Mouse (Mus musculus) testis, postnatal 10 days (tissue): ENCODE results near the gene 0610010K14Rik.

Experiments used
- DNase-seq: peaks from one replicate; pipeline ENCODE4 v3.0.0; 2021; ENCODE audit warnings: low spot score

Gene 0610010K14Rik

GRCm38 (mm10) chr11:70214856-70215209 is 22.9 kb downstream of the 0610010K14Rik start:
- no peak for DNase-seq

GRCm38 (mm10) chr11:70214191-70214855 is 23.4 kb downstream of the 0610010K14Rik start:
- DNase-seq, result no peak

- no peak for DNase-seq
Observed at GRCm38 (mm10) chr11:70213736-70214135, 24.0 kb downstream of the 0610010K14Rik start.

- peak; percentile 81 for DNase-seq
Observed at GRCm38 (mm10) chr11:70212896-70213295, 24.8 kb downstream of the 0610010K14Rik start.

GRCm38 (mm10) chr11:70212423-70212822 is 25.3 kb downstream of the 0610010K14Rik start, which contains the start of gene Slc16a11:
TSS of gene Slc16a11 (plus strand) at chr11:70212752.
- DNase-seq, result no peak

- DNase-seq, result no peak
Observed at GRCm38 (mm10) chr11:70211972-70212371, 25.7 kb downstream of the 0610010K14Rik start.

- no peak for DNase-seq
Observed at GRCm38 (mm10) chr11:70210681-70211080, 27.0 kb downstream of the 0610010K14Rik start.

GRCm38 (mm10) chr11:70208778-70209388 is 28.8 kb downstream of the 0610010K14Rik start:
- DNase-seq, result no peak

GRCm38 (mm10) chr11:70207283-70207682 is 30.4 kb downstream of the 0610010K14Rik start:
- DNase-seq, result no peak

- DNase-seq, result no peak
Observed at GRCm38 (mm10) chr11:70206801-70207200, 30.9 kb downstream of the 0610010K14Rik start.

GRCm38 (mm10) chr11:70201691-70202090 is 36.0 kb downstream of the 0610010K14Rik start:
- peak; percentile 92 for DNase-seq

- DNase-seq, result no peak
Observed at GRCm38 (mm10) chr11:70200036-70200608, 37.6 kb downstream of the 0610010K14Rik start.

- DNase-seq, result no peak
Observed at GRCm38 (mm10) chr11:70199107-70199506, 38.6 kb downstream of the 0610010K14Rik start.

GRCm38 (mm10) chr11:70198332-70198731 is 39.4 kb downstream of the 0610010K14Rik start:
- no peak for DNase-seq

GRCm38 (mm10) chr11:70193354-70194285 is 44.1 kb downstream of the 0610010K14Rik start:
- DNase-seq, result no peak

- DNase-seq, result no peak
Observed at GRCm38 (mm10) chr11:70192157-70192556, 45.6 kb downstream of the 0610010K14Rik start.

GRCm38 (mm10) chr11:70191188-70191587 is 46.5 kb downstream of the 0610010K14Rik start:
- no peak for DNase-seq

GRCm38 (mm10) chr11:70189319-70190134 is 48.2 kb downstream of the 0610010K14Rik start:
- DNase-seq, result no peak
